Mouse (Mus musculus) ES-CJ7 (cell line): Measurements from ENCODE around the gene Gtpbp2.

ENCODE experiments used
- DNase-seq: peaks from one replicate; pipeline ENCODE4 v3.0.0; 2011; ENCODE audit warnings: low read depth, low spot score

Gene Gtpbp2

GRCm38 (mm10) chr17:46152847-46153782 lies 7.7 kb upstream of the Gtpbp2 start, which contains the start of gene Mad2l1bp:
TSS of gene Mad2l1bp (minus strand) at chr17:46153553.
- peak; percentile 96 for DNase-seq

- DNase-seq, result no peak
Measured at GRCm38 (mm10) chr17:46154336-46154735, 6.5 kb upstream of the Gtpbp2 start.

- no peak for DNase-seq
Measured at GRCm38 (mm10) chr17:46156680-46157079, 4.2 kb upstream of the Gtpbp2 start.

GRCm38 (mm10) chr17:46157131-46157530 lies 3.7 kb upstream of the Gtpbp2 start:
- DNase-seq, result no peak

GRCm38 (mm10) chr17:46159236-46159635 lies 1.6 kb upstream of the Gtpbp2 start:
- no peak for DNase-seq

GRCm38 (mm10) chr17:46160090-46160662 lies 656 bp upstream of the Gtpbp2 start:
- peak; percentile 91 for DNase-seq

- DNase-seq, result peak; percentile 54
Measured at GRCm38 (mm10) chr17:46161179-46161578, 347 bp downstream of the Gtpbp2 start.

GRCm38 (mm10) chr17:46161710-46162109 lies 878 bp downstream of the Gtpbp2 start:
- DNase-seq, result no peak

GRCm38 (mm10) chr17:46162551-46162950 lies 1.7 kb downstream of the Gtpbp2 start:
- DNase-seq, result no peak

GRCm38 (mm10) chr17:46162951-46163421 lies 2.2 kb downstream of the Gtpbp2 start:
- DNase-seq, result no peak

- DNase-seq, result no peak
Measured at GRCm38 (mm10) chr17:46164301-46164700, 3.5 kb downstream of the Gtpbp2 start.

GRCm38 (mm10) chr17:46164791-46165190 lies 4.0 kb downstream of the Gtpbp2 start:
- no peak for DNase-seq

- DNase-seq, result no peak
Measured at GRCm38 (mm10) chr17:46165460-46165859, 4.6 kb downstream of the Gtpbp2 start.

GRCm38 (mm10) chr17:46166270-46166669 lies 5.4 kb downstream of the Gtpbp2 start:
- DNase-seq, result no peak

GRCm38 (mm10) chr17:46167014-46167413 lies 6.2 kb downstream of the Gtpbp2 start:
- DNase-seq, result peak; percentile 44

- no peak for DNase-seq
Measured at GRCm38 (mm10) chr17:46168318-46168717, 7.5 kb downstream of the Gtpbp2 start.

GRCm38 (mm10) chr17:46168768-46169167 lies 7.9 kb downstream of the Gtpbp2 start:
- DNase-seq, result no peak

- DNase-seq, result peak; percentile 71
Measured at GRCm38 (mm10) chr17:46170538-46170937, 9.7 kb downstream of the Gtpbp2 start.

- peak; percentile 12 for DNase-seq
Measured at GRCm38 (mm10) chr17:46182273-46182672, 21.4 kb downstream of the Gtpbp2 start.

GRCm38 (mm10) chr17:46188829-46189228 lies 28.0 kb downstream of the Gtpbp2 start:
- no peak for DNase-seq

- DNase-seq, result no peak
Measured at GRCm38 (mm10) chr17:46201151-46201550, 40.3 kb downstream of the Gtpbp2 start.

- peak; percentile 94 for DNase-seq
Measured at GRCm38 (mm10) chr17:46202421-46203071, 41.7 kb downstream of the Gtpbp2 start, which contains the start of the genes Polh and Xpo5. TSS of gene Polh (minus strand) at chr17:46202645. TSS of gene Xpo5 (plus strand) at chr17:46202782.
